Mouse (Mus musculus) kidney, postnatal 0 days (tissue): ENCODE measurements around the gene Gm4131. TPM values are rescaled to one million over a fixed set of nuclear protein-coding genes. Genes with fewer than 3 reads are reported as not detected.

Experiments
- ATAC-seq: fragments of 200-750 bp; cut with Nextera tagmentation; replicated peaks from 2 replicates; pipeline ENCODE4 v1.8.0; 2017; ENCODE audit warnings: low read depth, moderate number of reproducible peaks, moderate TSS enrichment, moderate library complexity; ENCODE audit not compliant: low FRiP score
- DNase-seq: peaks from one replicate; pipeline ENCODE4 v3.0.0-alpha.2; 2016; ENCODE audit warnings: low spot score
- H3K27ac ChIP-seq: fragments of 300-500 bp; sonication (generic); 2 replicates; pipeline ENCODE4 v1.5.1; 2014; ENCODE audit warnings: mild to moderate bottlenecking
- H3K27me3 ChIP-seq: fragments of 300-500 bp; sonication (generic); 2 replicates; pipeline ENCODE4 v1.6.1; 2014; ENCODE audit warnings: low read length, mixed read lengths; ENCODE audit not compliant: insufficient read depth
- H3K36me3 ChIP-seq: fragments of 300-500 bp; sonication (generic); 2 replicates; pipeline ENCODE4 v1.6.1; 2014; ENCODE audit warnings: low read length, mixed read lengths; ENCODE audit not compliant: insufficient read depth
- H3K4me1 ChIP-seq: fragments of 300-500 bp; sonication (generic); replicated peaks from 2 replicates; pipeline ENCODE4 v1.6.1; 2014; ENCODE audit warnings: antibody characterized with exemption, low read length, mixed read lengths; ENCODE audit not compliant: insufficient read depth
- H3K4me2 ChIP-seq: fragments of 300-500 bp; sonication (generic); 2 replicates; pipeline ENCODE4 v1.6.1; 2014; ENCODE audit warnings: mild to moderate bottlenecking, low read length, moderate library complexity, mixed read lengths
- H3K4me3 ChIP-seq: fragments of 300-500 bp; sonication (generic); replicated peaks from 2 replicates; pipeline ENCODE4 v1.5.1; 2014; ENCODE audit warnings: low read depth, low read length
- H3K9ac ChIP-seq: fragments of 300-500 bp; sonication (generic); 2 replicates; pipeline ENCODE4 v1.6.1; 2014; ENCODE audit warnings: low read depth, low read length
- H3K9me3 ChIP-seq: fragments of 300-500 bp; sonication (generic); replicated peaks from 2 replicates; pipeline ENCODE4 v1.6.1; 2016; ENCODE audit warnings: low read length, inconsistent platforms, mixed read lengths
- CTCF ChIP-seq: IDR thresholded peaks from 2 replicates; pipeline ENCODE4 v1.5.1; 2016; ENCODE audit warnings: antibody characterized with exemption, low read depth, mild to moderate bottlenecking, moderate library complexity
- WGBS: fragments of 180-500 bp; shearing (Covaris S2); extraction: QIAGEN DNeasy Blood & Tissue Kit; methylation state at CpG from one replicate; pipeline ENCODE4 v1.1.7; 2014; 5-methylcytosine and 5-hydroxymethylcytosine counted together
- polyA plus RNA-seq: library from polyadenylated mRNA; unstranded; fragments of >200 nt; fragmentation: Nextera tagmentation; extraction: Ambion mirVana; gene quantifications from 2 replicates; pipeline ENCODE4 v1.2.1, GENCODE M21; 2015

The Gm4131 gene
- polyA plus RNA-seq, 1 experiment from 2014 or later, result 0.78 TPM

- no peak for DNase-seq
- no peak for ATAC-seq
- TF ChIP-seq CTCF, result no peak
- no peaks in the 10 kb centered on the region for H3K36me3 ChIP-seq
- no peak within 1 kb of the TSS for H3K4me3 ChIP-seq
- H3K9ac ChIP-seq, result no peak within 1 kb of the TSS
- no peaks in the 10 kb centered on the region for H3K9me3 ChIP-seq
- peak within 1 kb of the TSS; percentile 45 for H3K4me2 ChIP-seq
- WGBS, result 67% methylated on average over 9 of the region's 9 CpGs
- H3K4me1 ChIP-seq, result no peaks in the 10 kb centered on the region
- H3K27me3 ChIP-seq, result no peaks in the 10 kb centered on the region
- H3K27ac ChIP-seq, result no peak within 1 kb of the TSS
These were observed 110.4 kb downstream of the Gm4131 start, which contains the start of gene Gucy1b2 for GRCm38 (mm10) chr14:62456239-62456747. Gene Gucy1b2 (minus strand): TSS chr14:62456289.

- no peak overlapping the region for H3K4me2 ChIP-seq
- WGBS, result 84% methylated on average over 5 of the region's 5 CpGs
- H3K36me3 ChIP-seq, result no peaks in the 10 kb centered on the region
- no peak for TF ChIP-seq CTCF
- H3K4me3 ChIP-seq, result no peak overlapping the region
- DNase-seq (no peak), ATAC-seq (no peak)
- H3K27me3 ChIP-seq, result no peaks in the 10 kb centered on the region
- H3K27ac ChIP-seq, result no peak overlapping the region
- H3K9me3 ChIP-seq, result no peaks in the 10 kb centered on the region
- H3K9ac ChIP-seq, result no peak overlapping the region
- H3K4me1 ChIP-seq, result no peaks in the 10 kb centered on the region
These were observed 111.2 kb downstream of the Gm4131 start for GRCm38 (mm10) chr14:62455570-62455879.

DNA sequence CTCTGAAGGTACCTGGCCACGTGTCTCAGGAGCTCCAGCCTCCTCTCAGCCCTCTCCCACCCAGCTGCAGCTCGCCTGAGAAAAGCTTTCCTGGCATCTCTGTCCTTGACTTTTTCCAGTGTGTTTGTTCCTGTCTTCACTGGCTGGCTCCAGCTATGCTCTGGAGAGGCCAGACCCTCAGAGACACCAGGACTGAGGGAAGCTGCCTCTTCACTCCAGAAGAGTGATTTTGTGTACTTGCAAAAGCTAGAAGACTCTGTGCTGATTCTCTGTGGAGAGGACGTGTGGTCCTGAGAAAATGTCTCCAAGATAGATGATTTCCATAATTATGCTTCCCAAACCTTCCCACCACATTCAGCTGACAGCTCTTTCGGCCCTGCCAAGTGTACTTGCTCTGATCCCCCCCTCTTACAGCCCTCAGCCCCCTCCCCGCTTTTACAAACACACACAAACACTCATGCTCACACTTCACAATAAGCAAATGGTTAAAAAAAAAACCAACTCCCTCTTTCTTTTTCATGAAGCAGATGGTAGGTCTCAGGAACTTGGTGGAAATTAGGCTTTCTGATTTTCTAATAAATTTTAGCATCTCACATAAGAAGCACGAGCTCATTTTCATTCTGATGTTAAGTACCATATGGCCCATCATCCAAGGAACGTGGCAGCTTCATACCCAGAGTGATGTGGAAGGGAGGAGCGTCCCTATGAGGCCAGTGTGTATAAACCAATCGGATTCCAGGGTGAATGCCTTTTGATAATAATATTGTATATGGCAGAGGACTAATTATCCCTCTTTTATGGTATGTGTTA, 111.8 kb downstream of the Gm4131 start:
- H3K9me3 ChIP-seq, result no peaks in the 10 kb centered on the region
- no peak overlapping the region for H3K27ac ChIP-seq
- DNase-seq (no peak), ATAC-seq (no peak)
- 61% methylated on average over 9 of the region's 9 CpGs for WGBS
- no peaks in the 10 kb centered on the region for H3K4me1 ChIP-seq
- H3K9ac ChIP-seq, result no peak overlapping the region
- no peaks in the 10 kb centered on the region for H3K27me3 ChIP-seq
- H3K4me3 ChIP-seq, result no peak overlapping the region
- no peaks in the 10 kb centered on the region for H3K36me3 ChIP-seq
- H3K4me2 ChIP-seq, result no peak overlapping the region
- no peak for TF ChIP-seq CTCF

GRCm38 (mm10) chr14:62454136-62454535, 112.6 kb downstream of the Gm4131 start:
- Histone ChIP-seq H3K27ac (no peak overlapping the region), H3K4me3 (no peak overlapping the region)
- ATAC-seq, result no peak

GRCm38 (mm10) chr14:62453276-62453675, 113.4 kb downstream of the Gm4131 start:
- no peak for TF ChIP-seq CTCF
- Histone ChIP-seq H3K27ac (no peak overlapping the region), H3K9me3 (no peaks in the 10 kb centered on the region), H3K4me1 (no peaks in the 10 kb centered on the region), H3K4me2 (no peak overlapping the region), H3K9ac (no peak overlapping the region), H3K4me3 (no peak overlapping the region), H3K36me3 (no peaks in the 10 kb centered on the region), H3K27me3 (no peaks in the 10 kb centered on the region)
- WGBS, result 64% methylated on average over 11 of the region's 11 CpGs
- ATAC-seq (no peak), DNase-seq (no peak)

More at GRCm38 (mm10) chr14:62454136-62454535, 112.6 kb downstream of the Gm4131 start:
- Histone ChIP-seq H3K27me3 (no peaks in the 10 kb centered on the region), H3K36me3 (no peaks in the 10 kb centered on the region), H3K9ac (no peak overlapping the region), H3K9me3 (no peaks in the 10 kb centered on the region), H3K4me1 (no peaks in the 10 kb centered on the region), H3K4me2 (no peak overlapping the region)
- 64% methylated on average over 3 of the region's 3 CpGs for WGBS
- TF ChIP-seq CTCF, result no peak
- DNase-seq, result no peak

DNA sequence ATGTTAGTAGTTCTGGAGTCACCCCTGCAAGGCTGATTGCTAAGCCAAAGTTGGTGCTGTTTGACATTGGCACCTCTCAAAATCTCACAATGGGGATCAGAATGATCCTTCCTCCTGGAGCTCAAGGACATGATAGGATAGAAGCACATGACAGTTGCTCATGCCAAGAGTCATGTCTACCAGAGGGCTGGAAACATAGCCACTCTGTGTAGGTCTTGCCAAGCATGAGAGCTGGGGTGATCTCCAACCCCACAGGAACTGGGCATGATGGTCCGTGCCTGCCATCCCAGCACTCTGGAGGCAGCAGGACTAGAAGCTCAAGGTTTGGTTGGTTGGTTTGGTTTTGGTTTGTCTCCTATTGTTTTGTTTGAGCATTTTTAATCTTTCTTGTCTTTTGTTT, 116.0 kb downstream of the Gm4131 start:
- Histone ChIP-seq H3K27me3 (no peaks in the 10 kb centered on the region), H3K4me2 (no peak overlapping the region), H3K27ac (no peak overlapping the region), H3K36me3 (no peaks in the 10 kb centered on the region), H3K9me3 (no peaks in the 10 kb centered on the region), H3K9ac (no peak overlapping the region), H3K4me1 (no peaks in the 10 kb centered on the region), H3K4me3 (no peak overlapping the region)
- 96% methylated on average over 1 of the region's 1 CpGs for WGBS
- no peak for TF ChIP-seq CTCF
- ATAC-seq, result no peak
- no peak for DNase-seq

- no peak for DNase-seq
These were observed 119.5 kb downstream of the Gm4131 start for GRCm38 (mm10) chr14:62447214-62447548.

More at GRCm38 (mm10) chr14:62447214-62447548, 119.5 kb downstream of the Gm4131 start:
- no peak overlapping the region for H3K27ac ChIP-seq
- 79% methylated on average over 3 of the region's 3 CpGs for WGBS
- no peaks in the 10 kb centered on the region for H3K36me3 ChIP-seq
- H3K9ac ChIP-seq, result no peak overlapping the region
- no peaks in the 10 kb centered on the region for H3K9me3 ChIP-seq
- no peaks in the 10 kb centered on the region for H3K4me1 ChIP-seq
- no peak overlapping the region for H3K4me3 ChIP-seq
- no peak overlapping the region for H3K4me2 ChIP-seq
- no peak for ATAC-seq
- H3K27me3 ChIP-seq, result no peaks in the 10 kb centered on the region
- TF ChIP-seq CTCF, result no peak
